Mouse (Mus musculus): ENCODE data around the gene Defb29. TPM values are rescaled to one million over a fixed set of nuclear protein-coding genes. Genes with fewer than 3 reads are reported as not detected.

Defb29 gene
- total and polyA plus RNA-seq, 2 experiments, result not detected

DNA sequence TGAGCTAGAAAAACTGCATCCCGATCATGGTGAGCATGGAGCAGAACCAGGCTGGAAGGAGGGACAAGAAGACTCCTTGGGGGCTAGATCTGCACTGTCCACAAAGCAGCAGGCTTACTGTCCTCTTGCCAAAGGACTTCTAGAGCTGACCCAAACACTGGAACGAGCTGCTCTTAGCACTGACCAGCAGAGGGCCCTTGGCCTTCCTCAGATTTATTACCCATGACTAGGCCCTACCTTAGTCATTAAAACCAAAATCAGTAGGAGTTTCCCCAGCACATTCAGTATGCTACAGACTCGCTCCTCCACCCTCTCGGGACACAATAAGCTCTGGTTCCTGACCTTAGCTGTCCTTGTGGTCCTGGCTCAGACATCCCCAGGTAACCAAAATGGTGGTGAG is 21.9 kb downstream of the Defb29 start, which contains the start of gene Defb28:
Gene Defb28, plus strand, starts transcription at position 275 of the 400 bp plus-strand sequence.
- TF ChIP-seq CTCF (IDR thresholded peaks at IDR 0.05; ENCODE audit: low read depth, low read length) (no peak), POLR2A (IDR thresholded peaks at IDR 0.05; ENCODE audit: extremely low read depth, insufficient read depth, low read length) (no peak)
- no peaks in the 10 kb centered on the region for H3K4me1 ChIP-seq (ENCODE audit: control insufficient read depth, insufficient read depth, low read length)
- no peaks in the 10 kb centered on the region for H3K27me3 ChIP-seq (ENCODE audit: control insufficient read depth, insufficient read depth, low read length)
- no peak for DNase-seq (ENCODE audit: extremely low read depth, low read depth, low spot score)
- no peak within 1 kb of the TSS for H3K27ac ChIP-seq (replicated peaks; ENCODE audit: insufficient read depth, low read depth, low read length)
- H3K36me3 ChIP-seq (ENCODE audit: control insufficient read depth, insufficient read depth, low read length), result no peaks in the 10 kb centered on the region
- WGBS, result 80% methylated on average over 4 of the region's 4 CpGs
- no peaks in the 10 kb centered on the region for H3K79me2 ChIP-seq (ENCODE audit: control insufficient read depth, insufficient read depth, low read length)
- no peak within 1 kb of the TSS for H3K9ac ChIP-seq (ENCODE audit: low read depth, low read length)
- no peak within 1 kb of the TSS for H3K4me3 ChIP-seq (ENCODE audit: insufficient read depth, low read depth, low read length)

DNA sequence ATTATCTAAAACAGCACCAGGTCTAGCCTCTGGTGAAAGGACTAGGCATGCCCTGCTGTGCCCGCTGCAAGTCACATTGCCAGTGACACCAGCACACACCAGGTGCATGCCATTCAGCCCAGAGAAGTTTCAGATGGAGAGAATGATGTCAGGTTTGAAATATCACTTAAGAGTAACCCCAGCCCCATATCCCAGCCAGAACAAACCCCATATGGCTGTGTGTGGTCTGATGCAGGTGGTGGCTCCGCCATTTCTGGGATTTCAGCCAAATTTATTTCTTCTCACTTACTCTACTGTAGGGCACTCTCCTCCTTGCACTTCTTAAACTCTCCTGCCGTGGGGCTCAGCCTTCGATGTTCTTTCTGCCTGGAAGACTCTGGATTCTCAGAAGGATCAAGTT is 23.8 kb downstream of the Defb29 start:
- no peaks in the 10 kb centered on the region for H3K4me1 ChIP-seq (ENCODE audit: control insufficient read depth, insufficient read depth, low read length)
- no peaks in the 10 kb centered on the region for H3K79me2 ChIP-seq (ENCODE audit: control insufficient read depth, insufficient read depth, low read length)
- H3K36me3 ChIP-seq (ENCODE audit: control insufficient read depth, insufficient read depth, low read length), result no peaks in the 10 kb centered on the region
- H3K9ac ChIP-seq (ENCODE audit: low read depth, low read length), result no peak overlapping the region
- no peak overlapping the region for H3K4me3 ChIP-seq (ENCODE audit: insufficient read depth, low read depth, low read length)
- no peak overlapping the region for H3K27ac ChIP-seq (replicated peaks; ENCODE audit: insufficient read depth, low read depth, low read length)
- H3K27me3 ChIP-seq (ENCODE audit: control insufficient read depth, insufficient read depth, low read length), result peaks cover 2% of the 10 kb centered on the region; the same call in 1 of the 2 replicates
- TF ChIP-seq CTCF (IDR thresholded peaks at IDR 0.05; ENCODE audit: low read depth, low read length), result no peak
- no peak for TF ChIP-seq POLR2A (IDR thresholded peaks at IDR 0.05; ENCODE audit: extremely low read depth, insufficient read depth, low read length)
- 86% methylated on average over 4 of the region's 4 CpGs for WGBS
- DNase-seq (ENCODE audit: extremely low read depth, low read depth, low spot score), result no peak

DNA sequence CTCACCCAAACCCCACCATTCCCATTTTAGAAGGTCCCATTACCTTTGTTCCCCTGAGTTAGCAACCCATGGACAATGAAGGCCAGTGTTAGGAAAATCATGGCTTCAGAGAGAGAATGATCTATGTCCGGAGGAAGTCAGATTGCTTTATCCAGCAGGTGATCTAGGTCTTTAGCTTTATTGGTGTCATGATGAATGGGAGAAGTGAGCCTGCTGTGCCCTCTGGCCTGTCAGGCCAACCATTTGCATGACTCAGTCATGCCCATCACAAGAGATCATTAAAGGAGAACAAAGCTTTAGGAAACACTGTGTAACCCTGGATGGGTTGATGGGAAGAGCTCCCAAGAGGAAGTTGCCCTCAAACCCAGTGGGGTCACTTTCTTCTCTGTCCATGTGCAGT is 28.3 kb downstream of the Defb29 start, which contains the start of gene Defb26:
Gene Defb26, minus strand, starts transcription at position 101 of the 400 bp plus-strand sequence.
- TF ChIP-seq POLR2A (IDR thresholded peaks at IDR 0.05; ENCODE audit: extremely low read depth, insufficient read depth, low read length) (no peak), CTCF (IDR thresholded peaks at IDR 0.05; ENCODE audit: low read depth, low read length) (no peak)
- Histone ChIP-seq H3K27me3 (ENCODE audit: control insufficient read depth, insufficient read depth, low read length) (peaks cover 2% of the 10 kb centered on the region; the same call in 1 of the 2 replicates), H3K27ac (replicated peaks; ENCODE audit: insufficient read depth, low read depth, low read length) (no peak within 1 kb of the TSS), H3K36me3 (ENCODE audit: control insufficient read depth, insufficient read depth, low read length) (no peaks in the 10 kb centered on the region), H3K79me2 (ENCODE audit: control insufficient read depth, insufficient read depth, low read length) (no peaks in the 10 kb centered on the region), H3K4me1 (ENCODE audit: control insufficient read depth, insufficient read depth, low read length) (no peaks in the 10 kb centered on the region), H3K9ac (ENCODE audit: low read depth, low read length) (no peak within 1 kb of the TSS), H3K4me3 (ENCODE audit: insufficient read depth, low read depth, low read length) (no peak within 1 kb of the TSS)
- no peak for DNase-seq (ENCODE audit: extremely low read depth, low read depth, low spot score)
- WGBS, result 88% methylated on average over 1 of the region's 1 CpGs

- 67% methylated on average over 2 of the region's 2 CpGs for WGBS
- Histone ChIP-seq H3K9ac (ENCODE audit: low read depth, low read length) (no peak overlapping the region), H3K79me2 (ENCODE audit: control insufficient read depth, insufficient read depth, low read length) (no peaks in the 10 kb centered on the region), H3K27ac (replicated peaks; ENCODE audit: insufficient read depth, low read depth, low read length) (no peak overlapping the region), H3K4me3 (ENCODE audit: insufficient read depth, low read depth, low read length) (no peak overlapping the region), H3K27me3 (ENCODE audit: control insufficient read depth, insufficient read depth, low read length) (no peaks in the 10 kb centered on the region), H3K4me1 (ENCODE audit: control insufficient read depth, insufficient read depth, low read length) (no peaks in the 10 kb centered on the region), H3K36me3 (ENCODE audit: control insufficient read depth, insufficient read depth, low read length) (no peaks in the 10 kb centered on the region)
- DNase-seq (ENCODE audit: extremely low read depth, low read depth, low spot score), result no peak
- TF ChIP-seq POLR2A (IDR thresholded peaks at IDR 0.05; ENCODE audit: extremely low read depth, insufficient read depth, low read length) (no peak), CTCF (IDR thresholded peaks at IDR 0.05; ENCODE audit: low read depth, low read length) (no peak)
These were observed 35.9 kb downstream of the Defb29 start for GRCm38 (mm10) chr2:152503950-152504349.

DNA sequence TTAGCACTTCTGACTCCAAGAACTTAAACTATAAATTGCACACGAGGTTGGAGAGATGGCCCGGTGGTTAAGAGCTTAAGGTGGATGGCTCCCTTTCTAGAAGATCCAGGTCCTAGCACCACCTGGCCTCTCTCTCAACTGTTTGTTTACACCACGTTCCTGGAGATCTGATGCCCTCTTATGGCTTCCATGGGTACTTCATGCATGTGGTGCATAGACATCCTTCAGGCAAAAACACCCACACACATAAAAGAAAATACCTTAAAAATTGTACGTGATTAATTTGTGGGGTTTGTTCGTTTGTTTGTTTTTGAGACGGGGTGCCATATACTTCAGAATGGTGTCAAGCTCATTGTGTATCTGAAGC is 39.1 kb downstream of the Defb29 start:
- WGBS, result 79% methylated on average over 6 of the region's 6 CpGs
- TF ChIP-seq POLR2A (IDR thresholded peaks at IDR 0.05; ENCODE audit: extremely low read depth, insufficient read depth, low read length) (no peak), CTCF (IDR thresholded peaks at IDR 0.05; ENCODE audit: low read depth, low read length) (no peak)
- H3K27ac ChIP-seq (replicated peaks; ENCODE audit: insufficient read depth, low read depth, low read length), result no peak overlapping the region

DNA sequence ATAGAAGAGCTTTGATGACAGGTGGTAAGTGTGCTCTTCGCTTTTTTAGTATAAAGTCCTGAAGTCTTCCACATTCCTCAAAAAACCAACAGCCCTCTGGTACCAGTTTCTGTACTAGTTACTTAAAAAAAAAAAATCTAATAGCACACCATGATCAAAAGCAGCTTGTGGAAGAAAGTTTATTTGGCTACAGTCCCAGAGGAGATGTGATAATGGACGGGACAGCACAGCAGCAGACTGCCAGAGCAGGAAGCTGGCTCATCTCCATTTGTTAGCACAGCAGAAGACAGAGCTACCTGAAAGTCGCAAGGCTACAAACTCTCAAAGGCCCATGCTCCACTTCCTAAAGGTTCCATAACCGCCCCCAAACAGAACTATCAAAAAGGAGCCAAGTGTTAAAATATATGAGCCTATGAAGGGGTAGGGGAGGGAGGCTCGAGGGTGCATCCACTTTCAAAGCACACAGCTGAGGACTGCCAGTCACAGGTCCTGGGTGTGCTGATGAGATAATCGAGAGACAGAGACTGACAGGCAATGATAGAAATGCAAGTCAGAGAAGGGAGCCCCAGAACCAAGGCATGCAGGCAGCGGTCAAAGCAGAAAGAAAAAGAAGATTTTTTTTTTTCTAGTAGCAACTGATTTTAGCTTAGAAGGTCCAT is 39.6 kb downstream of the Defb29 start:
- no peak overlapping the region for H3K27ac ChIP-seq (replicated peaks; ENCODE audit: insufficient read depth, low read depth, low read length)
- no peaks in the 10 kb centered on the region for H3K79me2 ChIP-seq (ENCODE audit: control insufficient read depth, insufficient read depth, low read length)
- H3K9ac ChIP-seq (ENCODE audit: low read depth, low read length), result no peak overlapping the region
- H3K27me3 ChIP-seq (ENCODE audit: control insufficient read depth, insufficient read depth, low read length), result no peaks in the 10 kb centered on the region
- WGBS, result 67% methylated on average over 7 of the region's 7 CpGs
- no peaks in the 10 kb centered on the region for H3K4me1 ChIP-seq (ENCODE audit: control insufficient read depth, insufficient read depth, low read length)
- H3K4me3 ChIP-seq (ENCODE audit: insufficient read depth, low read depth, low read length), result no peak overlapping the region
- no peak for TF ChIP-seq POLR2A (IDR thresholded peaks at IDR 0.05; ENCODE audit: extremely low read depth, insufficient read depth, low read length)
- TF ChIP-seq CTCF (IDR thresholded peaks at IDR 0.05; ENCODE audit: low read depth, low read length), result no peak
- DNase-seq (ENCODE audit: extremely low read depth, low read depth, low spot score), result no peak
- no peaks in the 10 kb centered on the region for H3K36me3 ChIP-seq (ENCODE audit: control insufficient read depth, insufficient read depth, low read length)

More for the DNA sequence above, 39.1 kb downstream of the Defb29 start:
- Histone ChIP-seq H3K79me2 (ENCODE audit: control insufficient read depth, insufficient read depth, low read length) (no peaks in the 10 kb centered on the region), H3K4me1 (ENCODE audit: control insufficient read depth, insufficient read depth, low read length) (no peaks in the 10 kb centered on the region), H3K27me3 (ENCODE audit: control insufficient read depth, insufficient read depth, low read length) (no peaks in the 10 kb centered on the region), H3K9ac (ENCODE audit: low read depth, low read length) (no peak overlapping the region), H3K4me3 (ENCODE audit: insufficient read depth, low read depth, low read length) (no peak overlapping the region), H3K36me3 (ENCODE audit: control insufficient read depth, insufficient read depth, low read length) (no peaks in the 10 kb centered on the region)
- no peak for DNase-seq (ENCODE audit: extremely low read depth, low read depth, low spot score)
